11 mouse cellular contexts compared by ENCODE assay signal in the genomic region with DNA sequence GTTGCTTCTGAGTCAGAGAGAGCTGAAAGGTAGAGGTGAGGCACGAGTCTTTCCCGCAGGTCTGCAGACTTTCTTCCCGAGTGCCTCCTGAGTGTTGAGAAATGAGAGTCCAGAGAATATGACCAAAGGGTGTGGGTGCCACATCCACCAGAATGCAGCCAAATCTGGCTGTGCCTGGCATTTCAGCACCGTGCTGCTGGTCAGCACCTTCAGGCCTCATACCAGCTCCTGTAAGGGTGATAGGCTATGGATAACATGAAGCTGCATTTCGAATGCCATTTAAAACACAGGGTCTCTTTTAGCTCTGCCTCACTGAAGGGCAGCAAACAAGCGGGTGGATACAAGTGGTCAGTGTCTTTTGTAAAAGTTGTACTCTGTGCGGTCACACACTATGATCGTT. TPM values are rescaled to one million over a fixed set of nuclear protein-coding genes. Genes with fewer than 3 reads are reported as not detected.
A peak's percentile ranks its signal among the peaks of the same experiment; 100 is the strongest.
DNase-seq lines count a peak whose midpoint lies in the region; TF ChIP-seq lines count a peak whose summit lies in the region.
"Had no signal": no experiment of that assay in that cellular context is flagged by ENCODE, and none has a peak within 500 bp of the region (broad histone marks: within the 10 kb centered on the region; RNA-seq: fewer than 3 reads in every experiment).

No protein-coding gene starts in this region.

- no peak for TF ChIP-seq POLR2A in kidney, adult 2 months (IDR thresholded peaks at IDR 0.05; ENCODE audit: low read depth, low read length)

- 62% methylated on average over 8 of the region's 8 CpGs for whole genome bisulfite sequencing in kidney, adult 2 months

- DNase-seq in kidney, adult 2 months: peak; percentile 3
- DNase-seq in kidney, adult 18-20 months: no peak
- DNase-seq in ES-CJ7 (ENCODE audit: low read depth, low spot score) (peak; percentile 21), NIH3T3 (ENCODE audit: low read depth) (peak; percentile 16)
- DNase-seq in kidney, postnatal 14 days: peak; percentile 11
- DNase-seq in layer of hippocampus, adult 8-10 months (ENCODE audit: low spot score in 2 of 2): no peak
- DNase-seq in cerebellum, postnatal 14 days: no peak
- DNase-seq: lung, adult 2 months had no signal

- no peaks in the 10 kb centered on the region for H3K4me1 ChIP-seq in kidney, adult 2 months (ENCODE audit: control insufficient read depth, insufficient read depth, low read length)

- no peak overlapping the region for H3K27ac ChIP-seq in kidney, adult 2 months (ENCODE audit: insufficient read depth, low read depth, low read length)
- H3K27ac ChIP-seq: left cerebral cortex, adult 2 months had no signal

- no peak for TF ChIP-seq CTCF in kidney, adult 2 months (conservative IDR thresholded peaks at IDR 0.05; ENCODE audit: insufficient read depth, insufficient read length, low read depth, low read length)

- no peaks in the 10 kb centered on the region for H3K27me3 ChIP-seq in kidney, adult 2 months (replicated peaks; ENCODE audit: control insufficient read depth, insufficient read depth, low read length)

- no peaks in the 10 kb centered on the region for H3K36me3 ChIP-seq in kidney, adult 2 months (ENCODE audit: control insufficient read depth, insufficient read depth, low read length)

- no peak overlapping the region for H3K4me3 ChIP-seq in kidney, adult 2 months (ENCODE audit: insufficient read depth, low read depth, low read length)
- H3K4me3 ChIP-seq: left cerebral cortex, adult 2 months had no signal

RNA-seq across cellular contexts. Expression of gene Lmo3, which starts 1.5 kb away (rescaled TPM):
- 0.07 TPM in 1 of 2 replicates, not detected in the other for polyA plus RNA-seq in kidney, adult 2 months (2012; rRNA removed)
- 100 to 1,000 TPM; 166 to 182 (median 173) TPM for total RNA-seq in layer of hippocampus, adult 8-10 months (2022)
- polyA plus RNA-seq: gonadal fat pad, adult 2 months; inflammation-experienced regulatory T-cells, adult 6 months had no signal

Comparison
In these comparisons a context has a peak if more than half of its experiments do, and no peak if none do; other contexts are left out.
1. DNase-seq: peak in kidney, adult 2 months (single experiment), ES-CJ7 (single experiment), NIH3T3 (single experiment) and kidney, postnatal 14 days (single experiment); none in kidney, adult 18-20 months (single experiment), layer of hippocampus, adult 8-10 months (0 of 2) and cerebellum, postnatal 14 days (0 of 2).